Mouse (Mus musculus): ENCODE measurements around the gene Cd63. TPM values are rescaled to one million over a fixed set of nuclear protein-coding genes. Genes with fewer than 3 reads are reported as not detected.

Cd63 gene
- total RNA-seq, 2 experiments from 2014 or later = 117 to 143 TPM

DNA sequence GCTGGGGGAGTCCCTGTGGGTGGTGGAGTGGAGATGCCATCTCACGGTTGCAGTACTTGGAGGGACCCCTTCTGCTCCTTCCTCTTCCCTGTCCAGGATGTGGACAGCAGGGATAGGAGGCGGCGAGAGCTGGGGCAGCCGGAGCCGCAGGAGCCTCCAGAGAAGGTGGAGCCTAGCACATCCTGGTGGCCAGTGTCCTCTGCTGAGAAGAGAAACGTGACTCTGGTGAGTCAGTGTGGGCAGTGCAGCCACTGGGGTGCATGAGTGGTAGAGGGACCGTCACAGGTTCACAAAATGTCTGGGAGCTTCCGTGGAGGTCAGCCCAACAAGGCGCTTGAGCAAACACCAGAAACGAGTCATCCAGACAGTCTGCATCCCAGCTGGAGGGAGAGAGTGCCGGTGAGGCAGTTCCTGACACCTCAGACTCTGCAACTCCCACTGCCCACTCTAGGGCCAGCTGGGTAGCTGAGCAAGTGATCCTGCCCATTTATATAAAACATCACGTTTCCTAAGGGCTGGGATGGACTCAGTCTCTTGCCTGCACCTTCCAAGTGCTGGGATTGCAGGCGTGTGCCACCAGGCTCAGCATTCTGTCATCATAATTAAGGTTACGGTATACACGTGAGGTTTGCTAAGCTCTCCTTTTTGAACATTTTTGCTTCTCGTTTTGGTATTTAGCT, 49.6 kb downstream of the Cd63 start:
- intact Hi-C loops (cut with DNase I) = no loop called here
- no peak for DNase-seq

DNA sequence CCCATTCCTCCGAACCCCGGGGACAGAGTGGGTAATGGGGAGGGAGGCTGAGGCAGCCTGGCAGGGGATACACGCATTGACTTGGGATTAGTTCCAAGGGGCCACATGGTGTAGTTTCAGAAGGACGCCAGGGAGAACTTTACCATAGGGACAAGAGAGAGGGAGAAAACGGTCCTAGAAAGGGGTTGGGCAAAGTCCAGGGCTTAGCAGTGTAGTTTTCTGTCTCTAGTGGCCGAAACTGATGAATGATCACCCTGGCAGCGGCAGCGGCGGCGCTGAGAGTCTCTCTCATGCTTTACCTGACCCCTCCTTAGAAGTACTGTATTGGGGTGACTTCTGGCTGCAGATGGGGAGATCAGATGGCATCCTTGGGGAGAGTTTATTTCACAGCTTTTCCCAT, 57.6 kb downstream of the Cd63 start:
- intact Hi-C loops (cut with DNase I) = no loop called here
- DNase-seq = no peak

DNA sequence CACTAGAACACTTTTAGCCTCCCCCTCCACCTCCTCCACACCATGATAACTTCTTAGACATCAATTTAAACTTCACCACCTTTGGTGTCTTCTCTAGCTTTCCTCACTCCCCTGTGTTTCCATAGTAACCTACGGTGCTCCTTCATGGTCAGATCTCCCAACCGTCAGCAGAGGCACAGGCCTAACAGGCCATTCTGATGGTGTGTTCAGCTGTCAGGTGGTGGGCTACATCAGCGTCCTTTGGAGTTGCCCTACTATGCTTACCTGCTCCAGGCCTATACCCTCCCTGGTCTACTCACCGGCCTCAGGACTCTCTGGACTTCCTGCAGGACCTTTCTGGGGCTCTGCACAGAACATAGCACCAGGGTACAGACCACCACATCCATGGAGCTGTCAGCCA, 59.4 kb downstream of the Cd63 start:
- intact Hi-C loops (cut with DNase I) = no loop called here

DNA sequence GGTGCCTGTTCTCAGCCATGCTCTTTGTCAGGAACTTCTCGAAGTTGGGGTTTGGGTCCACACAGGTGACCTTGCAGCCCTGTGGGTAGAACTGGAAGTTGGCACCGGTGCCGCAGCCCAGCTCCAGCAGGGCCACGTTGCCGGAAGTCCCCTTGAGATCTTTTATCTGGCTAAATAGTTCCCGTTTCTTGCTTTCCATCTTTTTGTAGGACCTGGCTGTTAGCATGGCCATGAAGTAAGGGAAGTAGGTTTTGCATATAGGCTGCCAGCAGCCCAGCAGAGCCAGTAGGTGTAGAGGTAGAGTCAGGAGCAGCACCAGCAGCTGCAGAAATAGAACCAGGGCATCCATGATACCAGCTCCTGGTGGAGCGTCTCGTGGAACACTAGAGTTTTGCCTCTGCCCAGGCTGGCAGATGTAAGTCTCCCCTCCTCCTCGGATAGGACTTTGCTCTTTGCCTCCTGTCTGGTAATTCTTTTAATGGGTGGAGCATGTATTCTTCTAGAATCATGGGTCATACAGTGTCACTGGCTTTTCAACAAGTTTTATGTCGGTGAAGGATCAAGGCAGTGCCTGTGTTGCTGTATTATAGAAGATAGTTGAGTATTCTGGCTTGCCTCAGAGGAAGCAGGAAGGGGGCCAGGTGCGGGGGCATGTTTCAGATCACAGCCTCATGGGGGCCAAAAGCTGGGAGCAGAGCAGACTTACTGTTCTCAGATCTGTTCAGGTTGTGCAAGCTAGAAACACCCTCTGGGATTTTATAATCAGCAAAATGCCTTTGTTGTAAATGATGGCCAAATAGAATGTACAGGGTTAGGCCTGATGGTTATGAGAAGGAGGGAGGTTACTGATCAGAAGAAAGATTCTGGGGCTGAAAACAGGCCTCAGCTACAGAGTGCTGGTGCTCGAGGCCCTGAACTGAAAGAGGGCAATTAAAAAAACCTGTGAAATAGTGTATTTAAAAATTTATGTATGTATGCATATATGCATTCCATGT, 60.1 kb downstream of the Cd63 start, which contains the start of gene Mettl7b:
Gene Mettl7b (minus strand): TSS at position 399 of the 995 bp plus-strand sequence.
- no peak for DNase-seq
- intact Hi-C loops (cut with DNase I) = no loop called here

More for the DNA sequence above, 59.4 kb downstream of the Cd63 start:
- no peak for DNase-seq

Other genes with a start within 250 kb of the Cd63 start
- 10 to 100 TPM; 23.7 to 27.0 TPM for gene Suox, start 226.9 kb upstream of the Cd63 start, total RNA-seq (2021)
- 10 to 100 TPM; 80.8 to 81.1 TPM for gene Rab5b, start 204.7 kb upstream of the Cd63 start, total RNA-seq (2021)
- gene Pmel, start 196.8 kb upstream of the Cd63 start, total RNA-seq (2021) = under 1 TPM; 0.46 to 0.50 TPM
- gene Cdk2, start 196.0 kb upstream of the Cd63 start, total RNA-seq (2021) = 10 to 100 TPM; 13.8 to 13.9 TPM
- 10 to 100 TPM; 11.5 to 12.8 TPM for gene Dgka, start 156.1 kb upstream of the Cd63 start, total RNA-seq (2021)
- gene Pym1, start 153.1 kb upstream of the Cd63 start, total RNA-seq (2021) = 1 to 10 TPM; 7.8 to 9.7 TPM
- gene Mmp19, start 110.1 kb upstream of the Cd63 start, total RNA-seq (2021) = 1 to 10 TPM; 3.5 to 4.0 TPM
- gene Dnajc14, start 96.9 kb upstream of the Cd63 start, total RNA-seq (2021) = 10 to 100 TPM; 32.8 to 36.4 TPM
- gene Tmem198b, start 96.6 kb upstream of the Cd63 start, total RNA-seq (2021) = 1 to 10 TPM; 6.8 to 7.0 TPM
- gene Sarnp, start 83.7 kb upstream of the Cd63 start, total RNA-seq (2021) = 10 to 100 TPM; 38.0 to 39.1 TPM
- 1 to 10 TPM; 7.9 to 8.0 TPM for gene Ormdl2, start 79.3 kb upstream of the Cd63 start, total RNA-seq (2021)
- gene Gdf11, start 9.3 kb upstream of the Cd63 start, total RNA-seq (2021) = 1 to 10 TPM; 1.9 to 2.8 TPM
- gene Rdh5, start 21.9 kb downstream of the Cd63 start, total RNA-seq (2021) = 1 to 10 TPM; 6.4 to 7.5 TPM
- 100 to 1,000 TPM; 184 to 206 TPM for gene Bloc1s1, start 23.0 kb downstream of the Cd63 start, total RNA-seq (2021)
- gene Itga7, start 32.8 kb downstream of the Cd63 start, total RNA-seq (2021) = 100 to 1,000 TPM; 160 to 167 TPM
- not detected for gene Mettl7b, start 60.0 kb downstream of the Cd63 start, total RNA-seq (2021)
- not detected for gene Olfr9, start 88.4 kb downstream of the Cd63 start, total RNA-seq (2021)
- not detected for gene Olfr763, start 109.8 kb downstream of the Cd63 start, total RNA-seq (2021)
- not detected for gene Olfr764-ps1, start 138.9 kb downstream of the Cd63 start, total RNA-seq (2021)
- not detected for gene Olfr765, start 149.0 kb downstream of the Cd63 start, total RNA-seq (2021)
- gene Olfr766-ps1, start 168.0 kb downstream of the Cd63 start, total RNA-seq (2021) = not detected
- not detected for gene Olfr767, start 181.9 kb downstream of the Cd63 start, total RNA-seq (2021)
- gene Olfr768, start 198.4 kb downstream of the Cd63 start, total RNA-seq (2021) = not detected
- not detected for gene Olfr769, start 216.9 kb downstream of the Cd63 start, total RNA-seq (2021)
- gene Olfr770, start 238.0 kb downstream of the Cd63 start, total RNA-seq (2021) = not detected

All from heart, postnatal 36 days (tissue).